Mouse (Mus musculus) kidney, adult 8-10 months (tissue): ENCODE data around the gene Tnr.
"Not testable (repeated sequence)": the region's sequence is repeated elsewhere in the genome, so short reads cannot be mapped to it uniquely, and the experiment has no call there.

Experiments
- DNase-seq, 2 experiments: peaks; one replicate each; pipeline ENCODE4 v3.0.0; 2022

The Tnr gene

DNA sequence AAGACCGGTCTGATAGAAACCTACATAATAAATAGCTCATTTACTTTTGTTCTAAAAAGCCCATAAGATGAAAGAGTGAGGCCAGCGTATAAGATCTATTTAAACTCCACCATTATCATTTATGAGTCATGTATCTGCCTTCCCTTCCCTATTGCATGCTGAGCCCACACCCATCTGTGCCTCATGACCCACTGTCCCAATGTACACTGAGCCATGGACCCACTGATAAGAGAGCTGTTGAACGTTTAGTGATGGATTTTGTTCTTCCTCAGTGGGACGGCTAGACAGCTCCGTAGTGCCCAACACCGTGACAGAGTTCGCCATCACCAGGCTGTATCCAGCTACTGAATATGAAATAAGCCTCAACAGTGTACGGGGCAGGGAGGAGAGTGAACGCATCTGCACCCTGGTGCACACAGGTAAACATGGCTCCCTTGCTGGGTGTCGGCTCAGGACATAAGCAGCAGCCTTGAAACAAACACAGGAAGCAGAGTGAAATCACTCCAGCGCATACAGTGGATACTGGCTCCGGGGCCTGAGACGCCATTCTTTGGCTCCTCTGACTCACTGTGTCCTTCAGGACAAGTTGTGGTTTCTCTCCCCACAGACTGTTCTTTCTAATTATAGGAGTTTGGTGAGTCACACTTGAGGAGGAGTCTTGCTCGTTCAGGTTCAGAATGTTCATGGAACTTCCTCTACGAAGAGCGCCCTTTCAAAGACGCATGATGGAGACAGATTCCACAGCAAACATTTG lies 365.6 kb downstream of the Tnr start:
- no peak for DNase-seq

DNA sequence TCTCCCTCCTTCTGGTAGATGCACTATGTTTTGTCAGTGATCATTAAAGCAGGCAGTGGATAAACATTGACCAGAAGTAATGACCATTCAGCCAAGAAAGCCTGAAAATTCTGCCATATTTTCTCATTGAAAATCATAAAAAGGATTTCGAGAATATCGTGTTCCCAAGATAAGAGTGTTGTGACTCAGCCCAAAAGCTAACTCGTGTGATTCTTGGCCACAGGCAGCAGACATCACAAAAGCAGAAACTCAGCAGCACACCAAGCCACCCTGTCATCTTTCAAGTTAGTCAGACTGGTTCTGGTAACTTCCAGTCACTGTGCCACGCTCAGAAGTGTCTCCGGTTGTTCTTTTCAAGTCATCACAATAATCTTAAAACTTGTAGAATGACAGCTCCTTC lies 367.0 kb downstream of the Tnr start:
- DNase-seq = no peak

DNA sequence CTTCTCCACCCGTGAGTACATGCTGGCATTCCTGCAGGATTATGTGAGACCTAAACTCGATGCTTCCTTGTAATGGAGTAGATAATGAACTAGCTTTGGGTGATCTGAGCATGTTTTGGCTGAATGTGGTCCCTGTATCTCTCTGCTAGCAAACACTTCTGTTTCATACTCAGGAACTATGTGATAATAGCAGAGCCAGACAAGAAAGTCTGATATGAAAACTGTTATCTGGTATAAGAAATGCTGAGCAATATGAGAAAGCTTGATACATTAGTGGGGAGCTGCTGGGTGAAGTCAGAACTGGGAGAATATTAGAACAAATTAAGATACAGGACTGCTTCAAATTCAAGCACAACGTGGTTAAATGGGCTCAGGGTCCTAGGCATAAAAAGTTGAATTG lies 371.5 kb downstream of the Tnr start:
- no peak for DNase-seq

DNA sequence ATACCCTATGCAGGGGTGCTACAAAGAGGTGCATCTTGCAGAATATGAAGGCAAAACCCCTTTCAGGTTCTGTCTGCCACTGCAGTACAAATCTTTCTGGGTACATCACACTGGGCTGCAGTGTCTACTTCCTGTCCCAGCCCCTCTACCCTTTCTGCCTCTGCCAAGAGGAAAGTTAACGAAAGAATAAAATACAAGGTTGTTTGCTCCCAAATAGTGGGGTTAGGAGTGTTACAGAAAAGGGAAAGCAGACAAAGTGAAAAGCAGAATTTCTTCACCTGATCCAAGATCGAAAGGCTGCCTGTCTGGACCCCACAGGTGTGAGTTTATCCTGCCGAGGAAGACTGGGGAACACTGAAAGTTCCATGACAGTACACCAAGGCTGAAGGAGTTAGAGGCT lies 376.4 kb downstream of the Tnr start:
- DNase-seq = no peak

DNA sequence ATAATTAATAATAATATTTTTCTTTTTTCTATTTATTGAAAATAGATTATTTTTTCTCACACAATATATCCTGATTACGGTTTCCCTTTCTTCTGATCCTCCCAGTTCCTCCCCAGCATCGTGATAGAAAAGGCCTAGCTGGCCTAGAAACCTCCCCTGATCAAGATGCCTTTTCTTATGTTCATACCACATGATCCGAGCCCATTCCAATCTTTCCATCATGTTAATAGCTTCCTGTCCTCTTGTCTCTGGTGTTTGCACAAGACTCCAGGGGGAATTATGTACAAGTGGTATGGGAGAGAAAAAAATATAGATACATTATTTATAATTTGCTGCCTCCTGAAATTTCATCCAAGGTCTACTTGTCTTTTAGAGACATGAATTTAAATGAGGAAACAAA lies 377.1 kb downstream of the Tnr start:
- DNase-seq = no peak

DNA sequence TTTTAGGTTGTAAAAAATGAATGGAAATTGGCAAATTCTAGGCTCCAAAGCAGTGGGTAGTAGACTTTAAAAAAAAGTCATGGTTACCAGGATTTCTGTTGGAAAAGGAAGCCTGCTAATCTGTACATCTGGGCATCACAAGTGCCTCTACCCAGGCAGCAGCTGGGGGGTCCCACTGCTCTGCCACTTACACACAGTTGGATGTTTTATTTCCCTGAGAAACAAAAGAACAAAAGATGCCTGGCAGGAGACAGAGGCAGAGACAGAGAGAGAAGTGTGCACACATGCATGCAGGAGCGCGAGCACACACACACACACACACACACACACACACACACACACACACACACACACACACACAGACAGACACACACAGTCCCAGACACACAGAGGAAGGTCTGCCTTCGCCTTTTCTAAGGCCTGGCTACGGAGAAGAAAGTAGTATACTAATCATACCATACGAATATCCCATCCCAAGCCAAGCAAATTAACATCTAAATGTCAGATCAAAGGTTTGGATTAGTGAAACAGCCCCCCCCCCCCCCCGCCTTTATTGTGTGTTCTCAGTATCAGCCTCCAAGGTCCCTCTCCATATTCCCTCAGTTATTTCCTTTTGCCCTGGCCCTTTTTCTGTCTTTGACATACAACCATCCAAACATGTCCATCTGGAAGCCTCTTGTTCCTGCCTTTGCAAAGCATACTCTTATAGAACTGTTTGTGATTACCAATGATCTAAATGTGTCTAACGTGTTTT lies 378.0 kb downstream of the Tnr start:
- DNase-seq = no peak

DNA sequence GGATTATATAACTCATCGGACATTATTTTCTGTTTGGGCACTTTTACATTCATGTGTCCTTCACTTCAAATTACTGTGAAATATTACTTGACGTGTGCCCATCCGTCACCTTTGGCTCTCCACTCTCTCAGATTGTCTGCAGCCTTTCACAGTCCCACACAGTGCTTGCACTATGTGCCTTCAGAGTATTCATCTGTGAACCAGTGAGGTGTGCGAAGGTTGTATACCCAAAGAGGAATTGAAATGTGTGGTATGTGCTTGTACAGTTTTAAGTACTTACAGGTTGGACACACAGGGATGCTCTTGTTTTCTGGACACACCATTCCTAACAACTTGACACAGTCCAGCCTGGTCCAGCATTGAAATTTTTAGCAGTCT lies 378.5 kb downstream of the Tnr start:
- DNase-seq = no peak

DNA sequence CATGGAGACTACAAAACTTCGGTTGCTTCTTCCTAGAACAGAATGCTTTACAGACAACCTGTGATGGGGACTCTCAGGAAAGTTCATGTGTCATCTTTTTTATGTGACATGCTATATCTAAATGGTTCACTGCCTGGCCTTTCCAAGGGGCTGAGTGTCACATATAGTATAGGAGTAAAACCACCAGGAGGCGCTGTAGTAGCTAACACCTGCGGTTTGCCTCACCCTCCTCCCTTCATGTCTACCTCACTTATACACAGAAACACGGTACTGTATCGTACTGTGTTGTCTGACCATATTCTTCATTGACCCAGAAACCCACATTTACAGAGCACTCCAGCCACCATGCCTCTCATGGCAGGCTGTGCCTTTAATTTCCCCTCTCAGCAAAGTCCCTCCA lies 387.4 kb downstream of the Tnr start:
- DNase-seq = peak; percentile 33 to 51

DNA sequence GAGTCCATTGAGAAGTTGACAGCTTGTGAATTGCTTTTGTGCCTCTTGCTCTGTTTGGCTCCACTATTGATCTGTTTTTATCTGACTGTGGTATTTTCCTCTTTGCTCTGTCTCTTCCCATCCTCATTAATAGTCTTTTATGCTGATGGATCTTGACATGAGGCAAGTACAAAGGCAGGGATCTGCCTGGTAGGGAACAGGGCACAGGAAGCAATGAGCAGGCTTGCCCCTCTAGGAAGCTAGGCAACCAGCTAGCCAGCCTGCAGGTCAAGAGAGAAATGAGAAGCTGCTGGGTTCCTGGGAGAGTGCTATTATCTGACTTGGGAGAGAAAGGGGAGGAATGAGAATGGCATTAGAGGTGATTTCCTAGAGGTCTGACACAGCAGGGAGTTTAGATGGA lies 391.2 kb downstream of the Tnr start:
- no peak for DNase-seq

DNA sequence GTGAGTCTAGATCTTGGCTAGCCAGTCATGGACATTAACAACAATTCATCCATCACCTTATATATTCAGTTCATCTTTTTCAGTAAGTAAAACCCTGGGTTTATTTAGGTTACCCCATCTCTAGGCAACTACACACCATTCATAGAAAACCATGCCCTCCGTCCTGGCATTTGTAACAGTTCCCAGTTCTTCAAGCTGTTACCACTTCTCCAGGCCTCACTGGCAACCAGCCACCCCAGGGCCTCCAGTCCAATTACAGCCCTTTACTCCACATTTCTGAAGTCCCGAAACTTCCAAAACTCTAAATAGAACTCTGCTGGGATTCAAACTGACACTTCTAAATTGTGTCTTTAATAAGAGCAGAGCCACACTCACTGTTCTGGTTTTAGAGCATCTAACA lies 397.0 kb downstream of the Tnr start:
- no peak for DNase-seq

DNA sequence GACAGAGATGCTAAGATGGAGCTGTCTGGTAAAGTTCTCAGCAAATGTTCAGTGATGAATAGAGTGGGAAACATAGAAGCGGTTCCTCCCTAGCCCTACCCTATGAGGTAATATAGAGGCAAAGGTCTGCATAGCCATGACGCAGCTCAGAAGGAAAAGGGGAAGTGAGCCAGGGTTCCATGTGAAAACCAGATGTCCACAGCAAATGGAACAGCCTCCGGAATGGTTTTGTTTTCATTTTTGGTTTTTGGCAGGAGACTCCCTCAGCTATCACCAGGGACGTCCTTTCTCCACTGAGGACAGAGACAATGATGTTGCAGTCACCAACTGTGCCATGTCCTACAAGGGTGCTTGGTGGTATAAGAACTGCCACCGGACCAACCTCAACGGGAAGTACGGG lies 399.4 kb downstream of the Tnr start:
- peak in 1 of 2 experiments; percentile 12 for DNase-seq

DNA sequence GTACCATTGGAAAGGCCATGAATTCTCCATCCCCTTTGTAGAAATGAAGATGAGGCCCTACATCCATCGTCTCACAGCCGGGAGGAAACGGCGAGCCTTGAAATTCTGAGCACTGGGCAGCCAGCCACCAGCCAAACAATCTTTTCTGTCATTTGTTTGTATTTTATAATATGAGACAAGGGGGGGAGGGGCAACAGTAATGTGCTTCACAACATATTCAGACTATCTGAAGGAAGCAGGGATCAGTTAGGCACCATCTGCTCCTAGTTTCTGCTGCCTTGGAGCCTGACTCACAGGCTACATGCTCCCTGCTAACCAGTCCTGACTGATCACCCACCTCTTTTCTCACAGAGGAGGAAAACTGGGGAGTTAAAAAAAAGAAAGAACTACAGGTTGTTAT lies 400.5 kb downstream of the Tnr start:
- no peak for DNase-seq

DNA sequence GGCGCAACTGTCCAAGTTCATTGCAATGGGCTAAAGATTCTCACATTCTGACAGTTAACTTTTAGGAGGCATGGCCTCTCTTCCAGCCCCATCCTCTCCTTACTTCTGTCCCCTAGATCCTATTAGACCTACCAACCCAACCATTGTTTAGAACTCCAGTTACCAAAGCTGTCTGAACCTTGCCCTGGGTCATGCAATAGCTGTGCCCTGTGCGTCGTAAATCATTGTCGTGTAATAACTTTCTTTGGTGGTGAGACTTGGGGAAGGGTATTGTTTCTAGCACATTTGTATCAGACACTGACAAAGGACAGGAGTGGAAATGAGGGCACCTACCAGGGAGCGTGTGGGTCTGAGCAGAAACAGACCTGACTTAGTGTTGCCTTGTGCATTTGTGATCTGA lies 401.1 kb downstream of the Tnr start:
- DNase-seq = no peak

DNA sequence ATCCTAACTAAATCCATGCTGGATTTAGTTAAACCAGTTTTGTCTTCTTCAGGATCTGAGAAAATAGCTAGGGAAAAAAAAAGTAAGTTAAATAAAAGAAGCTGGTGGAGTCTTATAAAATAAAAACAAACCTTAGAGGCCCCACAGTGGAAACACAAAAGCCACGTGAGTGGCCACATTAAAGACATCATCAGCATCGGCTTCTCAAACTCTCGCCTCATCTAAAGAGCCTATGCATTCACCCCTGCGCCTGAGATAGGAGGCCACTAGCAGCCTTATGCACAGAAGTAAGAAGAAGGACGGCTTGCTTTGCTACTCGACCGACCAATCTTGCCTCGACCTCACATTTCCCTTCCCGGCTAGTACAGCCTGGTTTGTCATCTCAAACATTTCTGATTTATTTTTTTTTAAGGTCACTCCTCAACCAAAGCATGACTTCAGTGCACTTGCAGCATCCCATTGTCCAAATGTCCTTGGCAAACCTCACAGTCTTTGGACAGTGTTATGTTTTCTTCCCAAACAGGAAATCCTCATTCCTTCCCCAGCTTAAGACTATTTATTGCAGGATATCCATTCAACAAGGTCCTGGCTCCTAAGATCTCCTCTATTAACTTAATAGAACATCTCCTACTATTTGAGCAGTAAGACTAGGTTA lies 405.2 kb downstream of the Tnr start:
- peak; percentile 12 to 29 for DNase-seq

DNA sequence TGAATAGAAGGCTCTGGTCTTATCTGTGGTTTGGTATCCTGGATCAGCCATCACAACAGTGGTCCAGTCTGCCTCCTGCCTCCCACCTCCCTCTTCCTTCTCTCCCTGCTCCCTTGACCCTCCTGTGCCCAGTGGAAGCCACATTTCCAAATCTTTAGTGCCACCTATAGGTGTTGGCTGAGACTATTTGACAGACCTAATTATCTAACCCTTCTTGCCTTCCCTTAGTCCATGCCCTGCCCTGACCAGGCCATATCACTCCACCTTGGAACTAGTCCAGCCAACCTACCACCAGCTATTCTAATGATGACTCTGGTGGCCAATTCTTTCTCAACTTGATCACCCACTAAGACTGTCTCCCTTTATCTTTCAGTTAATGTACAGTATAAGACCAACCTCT lies 408.5 kb downstream of the Tnr start:
- no peak for DNase-seq

DNA sequence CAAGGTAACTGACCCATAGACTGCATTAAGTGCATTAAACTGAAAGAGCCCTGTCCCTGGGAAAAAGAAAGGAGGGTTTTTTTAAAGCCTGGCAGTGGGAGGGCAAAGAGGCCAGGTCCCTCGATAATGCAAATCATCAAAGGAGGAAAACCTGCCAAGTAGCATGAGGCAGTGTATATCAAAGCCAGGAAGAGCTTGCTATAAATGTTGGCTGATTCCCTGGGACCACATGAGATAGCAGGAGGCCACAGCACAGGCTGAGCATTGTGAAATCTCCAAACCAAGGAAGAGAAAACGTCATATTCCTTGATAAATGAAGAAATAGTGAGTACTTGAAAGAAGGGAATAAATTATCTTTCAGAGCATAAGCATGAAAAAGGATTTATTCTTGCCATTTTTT lies 409.0 kb downstream of the Tnr start:
- DNase-seq = no peak

DNA sequence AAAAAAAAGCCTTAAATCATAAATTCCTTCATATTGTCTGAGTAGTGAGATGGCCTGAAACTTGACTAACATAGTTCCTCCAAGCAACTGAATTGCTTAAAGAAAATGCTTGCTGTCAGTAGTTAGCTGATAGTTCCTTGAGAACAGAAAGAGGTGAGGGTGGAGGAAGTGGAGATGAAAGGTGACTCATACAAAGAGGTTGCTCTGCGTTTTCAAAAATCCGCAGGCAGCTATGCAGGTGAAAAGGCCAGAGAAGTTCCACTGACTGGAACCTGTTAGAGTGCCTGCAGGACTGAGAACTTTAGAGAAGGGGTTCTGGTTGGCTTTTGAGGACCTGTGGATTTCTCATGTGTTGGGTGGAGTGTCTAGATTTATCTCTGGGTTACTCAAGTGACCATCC lies 414.9 kb downstream of the Tnr start:
- DNase-seq = no peak

DNA sequence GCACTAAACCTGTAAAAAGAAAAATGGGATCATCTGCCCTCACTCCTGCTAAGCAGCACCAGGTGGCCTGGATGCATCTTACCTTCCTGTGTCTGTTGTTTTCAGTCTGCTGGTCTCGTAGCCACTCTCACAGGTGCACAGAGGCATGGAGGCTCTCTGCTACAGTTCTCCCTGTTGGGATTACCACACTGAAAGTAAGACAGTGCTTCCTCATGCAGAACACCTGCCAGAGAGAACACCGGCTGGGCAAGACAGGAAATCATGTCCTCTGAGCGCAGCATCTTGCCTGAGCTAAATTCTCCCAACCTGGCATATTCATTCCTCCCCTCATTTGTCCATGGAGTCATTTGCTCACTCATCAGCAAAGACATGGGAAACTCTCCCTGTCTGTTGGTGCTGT lies 415.8 kb downstream of the Tnr start:
- DNase-seq = no peak

DNA sequence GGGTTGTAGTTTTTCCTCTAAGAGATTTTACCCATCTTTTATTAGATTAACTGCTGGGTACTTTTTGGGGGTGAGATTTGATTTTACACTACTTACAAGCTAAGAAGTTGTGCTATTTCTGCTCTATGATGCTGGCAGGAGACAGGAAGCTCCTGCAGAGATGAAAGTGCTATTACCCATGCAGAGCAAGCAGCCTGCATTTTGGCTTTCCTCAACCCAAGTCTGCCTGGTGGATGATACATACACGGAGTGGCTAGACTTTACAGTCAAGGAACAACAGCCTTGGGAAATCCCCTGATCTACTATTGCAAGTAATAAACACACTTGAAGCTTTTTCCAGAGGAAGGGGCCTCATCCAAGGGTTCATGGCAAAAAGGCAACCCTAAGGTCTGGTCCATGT lies 430.0 kb downstream of the Tnr start:
- DNase-seq = no peak

DNA sequence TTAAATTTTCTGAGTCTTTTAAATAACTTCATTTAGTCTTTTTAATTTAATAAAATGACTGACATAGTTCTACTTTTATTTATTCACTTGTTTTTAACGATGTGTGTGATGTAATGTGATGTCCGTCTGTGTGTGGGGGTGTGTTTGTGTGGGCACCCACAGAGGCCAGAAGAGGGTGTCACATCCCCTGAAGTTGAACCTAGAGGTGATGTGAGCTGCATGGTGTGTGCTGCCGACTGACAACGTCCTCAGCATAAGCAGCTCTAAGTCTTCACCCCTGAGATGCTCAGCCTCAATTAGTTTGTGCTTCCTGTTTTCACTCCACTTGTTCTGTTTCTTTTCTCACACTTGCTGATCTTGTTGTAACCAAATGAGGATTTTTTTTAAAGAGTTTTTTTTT lies 439.8 kb downstream of the Tnr start:
- DNase-seq = no peak

DNA sequence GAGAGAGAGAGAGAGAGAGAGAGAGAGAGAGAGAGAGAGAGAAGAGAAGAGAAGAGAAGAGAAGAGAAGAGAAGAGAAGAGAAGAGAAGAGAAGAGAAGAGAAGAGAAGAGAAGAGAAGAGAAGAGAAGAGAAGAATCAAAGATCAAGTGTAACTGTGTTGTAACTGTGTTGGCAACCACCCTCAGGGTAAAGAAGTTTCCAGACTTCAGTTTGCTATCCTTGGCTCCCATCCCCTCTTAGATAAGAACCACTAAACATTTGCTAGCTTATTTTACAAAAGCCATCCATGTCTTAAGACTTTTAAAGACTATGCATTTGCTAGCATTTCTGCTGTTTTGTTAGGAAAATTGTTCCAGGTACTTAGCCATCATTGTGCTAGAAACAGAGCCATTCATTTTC lies 442.7 kb downstream of the Tnr start:
- not testable (repeated sequence) for DNase-seq

DNA sequence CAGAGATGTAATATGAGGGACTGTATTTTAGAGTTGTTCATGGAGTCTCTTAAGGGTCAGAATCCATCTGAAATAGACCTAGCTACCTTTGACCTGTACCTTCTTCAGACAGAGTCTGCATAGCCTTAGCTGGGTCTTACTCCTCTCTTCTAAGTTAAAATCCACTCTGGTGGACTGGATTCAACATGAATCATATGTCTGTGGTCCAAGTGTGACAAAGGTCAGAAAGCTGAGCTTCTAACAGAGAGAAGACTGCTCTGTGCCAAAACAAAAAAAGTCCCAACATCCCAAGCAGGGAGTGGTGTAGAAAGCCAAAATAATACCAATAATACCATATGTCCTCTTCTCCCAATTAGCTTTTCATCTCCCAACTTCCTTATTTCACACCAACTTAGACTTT lies 444.8 kb downstream of the Tnr start:
- DNase-seq = peak; percentile 6 to 7

DNA sequence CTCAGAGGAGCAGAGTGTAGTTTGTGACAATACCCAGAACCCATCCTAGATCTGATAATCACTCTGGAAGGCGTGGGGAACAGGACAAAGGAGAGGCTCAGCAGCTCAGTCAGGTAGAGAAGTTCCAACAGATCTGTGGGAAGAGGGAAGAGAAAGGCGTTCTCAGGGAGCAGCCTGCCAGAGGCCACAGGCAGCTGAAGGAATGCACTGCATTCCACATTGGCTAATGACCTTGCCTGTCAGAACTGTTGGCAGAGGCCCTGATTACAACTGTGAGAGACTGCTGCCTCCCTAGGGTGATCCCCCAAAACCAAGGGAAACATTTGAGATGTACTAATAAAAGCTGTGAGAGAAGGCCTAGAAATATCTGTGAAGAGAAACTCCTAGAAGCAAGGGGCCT lies 454.2 kb downstream of the Tnr start:
- DNase-seq = peak; percentile 13 to 16

DNA sequence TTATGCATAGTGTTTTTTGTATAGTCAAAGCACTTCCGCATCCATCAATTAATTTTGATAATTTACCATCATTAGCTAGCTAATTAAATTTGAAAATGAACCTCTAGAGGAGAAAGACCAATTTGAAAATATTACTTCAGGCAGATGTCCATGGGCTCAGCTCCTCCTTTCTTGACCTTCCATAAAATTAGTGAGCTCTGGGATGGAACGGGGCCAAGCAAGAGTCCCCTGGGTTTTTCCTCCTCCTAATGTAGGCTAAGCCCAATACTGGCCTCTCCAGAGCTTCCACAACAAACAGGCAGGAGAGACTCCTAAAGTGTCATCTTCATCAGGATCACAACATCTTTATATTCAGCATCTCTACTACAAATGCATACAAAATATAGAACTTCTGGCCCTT lies 455.5 kb downstream of the Tnr start:
- DNase-seq = peak; percentile 12 to 16
